Mouse (Mus musculus) hindbrain, embryonic 15.5 days (tissue): ENCODE measurements at regions not wholly inside any gene's neighbourhood (a gene's known extent, or its start where the extent isn't known, plus 50 kb on each side); places are given as distances from the start of the nearest gene placed in this dataset.

Source experiments
- ATAC-seq: fragments of 200-750 bp; cut with Nextera tagmentation; 2 replicates; pipeline ENCODE4 v1.8.0; 2017; ENCODE audit warnings: low read depth, moderate number of reproducible peaks, moderate TSS enrichment; ENCODE audit not compliant: low FRiP score
- H3K27ac ChIP-seq: fragments of 300-500 bp; sonication (generic); replicated peaks from 2 replicates; pipeline ENCODE4 v1.5.1; 2015; ENCODE audit warnings: mild to moderate bottlenecking, inconsistent platforms
- H3K27me3 ChIP-seq: fragments of 300-500 bp; sonication (generic); 2 replicates; pipeline ENCODE4 v1.6.1; 2015; ENCODE audit warnings: control low read depth, inconsistent platforms
- H3K36me3 ChIP-seq: fragments of 300-500 bp; sonication (generic); 2 replicates; pipeline ENCODE4 v1.6.1; 2015; ENCODE audit warnings: control low read depth, inconsistent platforms
- H3K4me1 ChIP-seq: fragments of 300-500 bp; sonication (generic); replicated peaks from 2 replicates; pipeline ENCODE4 v1.6.1; 2015; ENCODE audit warnings: control low read depth, inconsistent platforms
- H3K4me2 ChIP-seq: fragments of 300-500 bp; sonication (generic); 2 replicates; pipeline ENCODE4 v1.6.1; 2015; ENCODE audit warnings: moderate library complexity, mild to moderate bottlenecking, inconsistent platforms
- H3K4me3 ChIP-seq: fragments of 300-500 bp; sonication (generic); 2 replicates; pipeline ENCODE4 v1.5.1; 2015; ENCODE audit warnings: mild to moderate bottlenecking, inconsistent platforms
- H3K9ac ChIP-seq: fragments of 300-500 bp; sonication (generic); 2 replicates; pipeline ENCODE4 v1.6.1; 2015; ENCODE audit warnings: inconsistent platforms
- H3K9me3 ChIP-seq: fragments of 300-500 bp; sonication (generic); 2 replicates; pipeline ENCODE4 v1.6.1; 2016; ENCODE audit warnings: control low read depth, inconsistent platforms
- WGBS: fragments of 180-500 bp; shearing (Covaris S2); methylation state at CpG from one replicate; pipeline ENCODE4 v1.1.7; 2015; 5-methylcytosine and 5-hydroxymethylcytosine counted together

GRCm38 (mm10) chr10:87639339-87639738, 117.7 kb downstream of the Pah start:
- 84% methylated on average over 2 of the region's 2 CpGs for WGBS
- H3K4me1 ChIP-seq = no peaks in the 10 kb centered on the region
- H3K27me3 ChIP-seq = no peaks in the 10 kb centered on the region
- no peak overlapping the region for H3K4me3 ChIP-seq
- no peaks in the 10 kb centered on the region for H3K36me3 ChIP-seq
- H3K9ac ChIP-seq = no peak overlapping the region
- no peak overlapping the region for H3K4me2 ChIP-seq
- H3K9me3 ChIP-seq = no peaks in the 10 kb centered on the region
- no peak for ATAC-seq
- no peak overlapping the region for H3K27ac ChIP-seq

DNA sequence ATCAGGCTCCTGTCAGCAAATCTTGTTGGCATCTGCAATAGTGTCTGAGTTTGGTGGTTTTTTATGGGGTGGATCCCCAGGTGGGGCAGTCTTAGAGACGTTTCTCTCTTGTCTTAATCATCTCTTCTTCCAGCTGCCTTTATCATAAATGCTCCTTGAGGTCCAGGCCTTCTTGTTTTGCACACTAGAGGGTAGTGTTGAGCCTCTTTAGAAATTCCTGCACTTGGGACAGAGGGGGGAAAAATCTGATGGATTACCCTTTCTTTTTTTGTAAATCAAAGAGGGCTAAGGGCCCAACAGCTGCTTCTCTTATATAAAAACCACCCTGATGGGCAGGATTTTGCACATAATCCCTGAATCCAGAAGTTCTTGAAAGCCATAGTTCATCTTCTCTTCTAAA, 127.5 kb downstream of the Pah start:
- H3K4me2 ChIP-seq = no peak overlapping the region
- H3K4me1 ChIP-seq = no peaks in the 10 kb centered on the region
- WGBS = 9% methylated on average over 1 of the region's 1 CpGs
- H3K4me3 ChIP-seq = no peak overlapping the region
- no peak overlapping the region for H3K9ac ChIP-seq
- no peaks in the 10 kb centered on the region for H3K36me3 ChIP-seq
- H3K9me3 ChIP-seq = no peaks in the 10 kb centered on the region
- H3K27ac ChIP-seq = no peak overlapping the region
- no peak for ATAC-seq
- no peaks in the 10 kb centered on the region for H3K27me3 ChIP-seq

DNA sequence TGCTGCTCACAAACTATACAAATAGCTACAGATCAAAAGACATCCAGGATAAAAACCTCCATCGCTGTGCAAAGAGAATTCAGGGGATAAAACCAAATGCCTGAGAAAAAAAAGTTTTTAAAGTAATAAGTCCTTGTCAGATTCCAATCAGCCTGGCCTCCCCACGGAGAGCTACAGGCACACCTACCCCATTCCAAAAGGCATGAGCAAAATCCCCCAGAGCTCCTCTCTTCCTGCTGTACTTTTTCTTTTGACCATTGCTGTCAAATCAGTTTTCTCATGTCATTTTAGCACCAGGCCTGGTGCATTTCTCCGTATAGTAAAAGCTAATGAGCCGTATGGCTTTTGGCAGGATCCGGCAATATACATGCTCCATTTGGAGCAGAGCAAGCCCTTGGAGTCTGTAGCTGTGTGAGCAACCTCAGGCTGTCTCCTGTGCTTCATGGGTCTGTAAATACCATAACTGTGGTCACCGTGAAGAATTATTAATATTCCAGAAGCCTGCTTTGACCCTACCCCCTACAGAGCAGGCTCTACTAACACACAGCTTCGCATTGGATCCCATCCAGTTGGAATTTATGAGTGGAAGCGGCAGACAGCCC, 130.6 kb downstream of the Pah start:
- Histone ChIP-seq H3K4me3 (no peak overlapping the region), H3K36me3 (no peaks in the 10 kb centered on the region), H3K9me3 (no peaks in the 10 kb centered on the region), H3K4me1 (no peaks in the 10 kb centered on the region), H3K27ac (no peak overlapping the region), H3K27me3 (no peaks in the 10 kb centered on the region), H3K9ac (no peak overlapping the region), H3K4me2 (no peak overlapping the region)
- peak; percentile 83; the same call in 1 of the 2 replicates for ATAC-seq
- WGBS = 65% methylated on average over 8 of the region's 8 CpGs

DNA sequence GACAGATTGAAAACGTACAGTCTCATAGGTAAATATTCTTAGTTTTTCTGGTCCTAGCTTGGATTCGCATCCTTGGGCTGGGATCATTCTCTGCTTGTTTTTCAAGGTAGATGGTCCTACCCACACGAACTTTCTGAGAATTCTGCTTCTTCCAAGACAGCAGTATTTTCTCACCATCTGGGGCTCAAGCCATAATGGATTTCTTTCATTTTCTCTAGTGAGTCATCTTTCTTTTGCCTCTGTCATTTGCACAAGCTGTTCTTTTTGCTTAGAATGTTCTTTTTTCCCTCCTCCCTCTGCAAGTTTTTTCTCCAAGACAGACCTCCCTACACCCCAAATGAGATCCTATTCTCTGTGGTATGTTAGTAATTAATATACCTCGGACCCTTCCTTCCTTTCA, 132.5 kb downstream of the Pah start:
- ATAC-seq = no peak
- Histone ChIP-seq H3K4me3 (no peak overlapping the region), H3K27me3 (no peaks in the 10 kb centered on the region), H3K36me3 (no peaks in the 10 kb centered on the region), H3K4me1 (no peaks in the 10 kb centered on the region), H3K9ac (no peak overlapping the region), H3K4me2 (no peak overlapping the region), H3K27ac (no peak overlapping the region), H3K9me3 (no peaks in the 10 kb centered on the region)
- 89% methylated on average over 4 of the region's 4 CpGs for WGBS

DNA sequence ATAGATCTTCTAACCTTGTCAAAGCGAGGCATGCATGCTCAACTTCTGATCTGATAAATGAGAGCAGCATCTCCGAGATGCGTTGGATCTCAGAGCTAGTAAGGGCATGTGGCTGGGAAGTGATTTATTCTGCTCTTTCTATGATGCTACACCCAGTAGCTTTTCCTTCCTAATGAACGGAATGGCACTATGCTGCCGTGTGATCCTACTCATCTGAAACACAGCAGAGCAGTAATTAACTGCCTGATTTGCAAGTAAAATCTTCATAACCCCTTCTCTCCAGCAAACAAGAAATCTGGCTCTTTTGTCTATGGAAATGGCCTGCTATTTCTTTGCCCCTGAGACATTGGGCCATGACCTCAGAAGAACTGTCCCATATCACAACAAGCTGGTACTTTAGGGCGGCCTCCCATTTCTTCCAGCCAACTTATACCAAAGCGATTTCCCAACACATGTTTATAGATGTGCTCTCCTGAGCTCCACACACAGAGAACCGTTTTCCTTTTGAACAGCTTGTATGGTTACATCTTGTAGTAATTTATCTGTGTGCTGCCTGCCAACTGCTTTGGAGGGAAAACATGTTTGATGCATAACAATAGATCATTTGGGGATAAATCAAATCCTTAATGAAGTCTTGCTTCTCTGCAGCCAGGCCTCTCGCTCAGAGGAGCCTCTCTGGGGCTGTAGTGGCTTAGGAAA, 144.6 kb downstream of the Pah start:
- Histone ChIP-seq H3K36me3 (no peaks in the 10 kb centered on the region), H3K27me3 (no peaks in the 10 kb centered on the region), H3K27ac (0 out of 2 replicates have a peak overlapping the region, but pooled peaks have one; percentile 9), H3K4me2 (no peak overlapping the region), H3K9me3 (no peaks in the 10 kb centered on the region), H3K4me1 (peaks cover 6% of the 10 kb centered on the region; the same call in 1 of the 2 replicates), H3K9ac (no peak overlapping the region), H3K4me3 (no peak overlapping the region)
- 50% methylated on average over 9 of the region's 9 CpGs for WGBS
- ATAC-seq = peak; percentile 48; the same call in 1 of the 2 replicates

GRCm38 (mm10) chr10:87666719-87667387, 145.3 kb downstream of the Pah start:
- 76% methylated on average over 7 of the region's 7 CpGs for WGBS
- no peak overlapping the region for H3K4me3 ChIP-seq
- no peaks in the 10 kb centered on the region for H3K9me3 ChIP-seq
- 0 out of 2 replicates have a peak overlapping the region, but pooled peaks have one; percentile 9 for H3K27ac ChIP-seq
- no peak for ATAC-seq
- no peaks in the 10 kb centered on the region for H3K36me3 ChIP-seq
- no peaks in the 10 kb centered on the region for H3K27me3 ChIP-seq
- H3K9ac ChIP-seq = no peak overlapping the region
- H3K4me2 ChIP-seq = no peak overlapping the region
- H3K4me1 ChIP-seq = peaks cover 6% of the 10 kb centered on the region; the same call in 1 of the 2 replicates

DNA sequence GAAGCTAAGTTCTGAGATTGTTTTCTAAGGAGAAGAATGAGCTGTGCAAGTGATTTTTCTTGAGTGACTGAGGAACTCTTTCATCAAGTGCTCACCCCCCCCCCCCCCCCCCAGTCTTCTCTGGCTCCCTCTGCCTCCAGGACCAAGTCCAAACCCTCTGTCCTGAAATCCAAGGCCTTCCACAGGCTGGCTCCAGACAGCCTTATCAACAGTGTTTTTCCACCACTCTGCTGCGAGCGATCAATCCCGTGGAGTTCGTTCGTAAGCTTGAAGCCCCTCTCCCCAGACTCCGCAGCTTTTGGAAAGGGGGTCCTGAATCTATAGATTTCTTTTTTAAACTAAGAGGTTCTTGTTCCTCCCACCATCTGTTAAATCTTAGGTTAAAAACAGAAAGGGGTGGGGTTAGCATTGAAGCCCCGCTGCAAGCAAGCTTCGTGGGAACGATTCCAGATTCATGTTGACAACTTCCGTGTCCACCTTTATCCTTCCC, 146.1 kb downstream of the Pah start:
- peaks cover 6% of the 10 kb centered on the region; the same call in 1 of the 2 replicates for H3K4me1 ChIP-seq
- H3K27me3 ChIP-seq = no peaks in the 10 kb centered on the region
- no peak overlapping the region for H3K4me3 ChIP-seq
- ATAC-seq = no peak
- H3K36me3 ChIP-seq = no peaks in the 10 kb centered on the region
- no peak overlapping the region for H3K4me2 ChIP-seq
- H3K9me3 ChIP-seq = no peaks in the 10 kb centered on the region
- H3K27ac ChIP-seq = no peak overlapping the region
- no peak overlapping the region for H3K9ac ChIP-seq
- 93% methylated on average over 10 of the region's 10 CpGs for WGBS

DNA sequence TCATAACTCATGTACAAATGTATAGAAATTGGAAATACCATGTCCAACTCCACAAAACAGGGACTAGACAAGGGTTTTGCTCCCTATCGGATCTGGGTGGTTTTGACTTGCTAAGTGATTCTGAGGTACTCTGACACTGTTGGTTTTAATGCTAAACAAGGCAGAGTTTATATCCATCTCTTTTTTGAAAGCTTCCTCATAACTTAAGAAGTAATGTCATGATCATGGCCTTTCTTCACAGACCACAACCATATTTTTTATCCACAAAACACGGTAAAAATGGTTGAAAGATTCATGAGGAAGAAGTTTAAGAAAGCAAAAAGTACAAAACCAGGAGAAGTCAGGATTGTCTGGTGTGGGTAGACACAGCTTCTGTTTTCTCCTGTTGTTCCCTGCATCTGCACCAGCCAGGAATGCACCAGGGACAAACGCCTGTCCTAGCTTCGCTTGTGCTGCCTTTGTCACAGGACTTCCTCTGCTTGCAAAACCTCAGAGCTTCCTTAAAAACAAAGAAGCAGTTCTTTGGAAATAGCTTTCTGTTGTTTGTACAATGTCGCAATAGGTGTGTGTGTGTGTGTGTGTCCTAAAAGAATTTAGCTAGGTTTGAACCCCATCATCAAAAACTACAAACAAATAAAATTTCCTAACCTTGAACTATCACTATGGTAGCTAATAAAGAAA, 153.3 kb downstream of the Pah start:
- WGBS = 82% methylated on average over 5 of the region's 5 CpGs
- Histone ChIP-seq H3K9me3 (no peaks in the 10 kb centered on the region), H3K27me3 (no peaks in the 10 kb centered on the region), H3K4me3 (no peak overlapping the region), H3K9ac (no peak overlapping the region), H3K4me1 (no peaks in the 10 kb centered on the region), H3K4me2 (no peak overlapping the region), H3K27ac (no peak overlapping the region), H3K36me3 (no peaks in the 10 kb centered on the region)
- no peak for ATAC-seq

GRCm38 (mm10) chr10:87676041-87676672, 154.6 kb downstream of the Pah start:
- Histone ChIP-seq H3K9ac (no peak overlapping the region), H3K36me3 (no peaks in the 10 kb centered on the region), H3K4me3 (no peak overlapping the region), H3K27ac (no peak overlapping the region), H3K4me2 (no peak overlapping the region), H3K4me1 (no peaks in the 10 kb centered on the region), H3K27me3 (no peaks in the 10 kb centered on the region), H3K9me3 (no peaks in the 10 kb centered on the region)
- 69% methylated on average over 4 of the region's 4 CpGs for WGBS
- no peak for ATAC-seq

DNA sequence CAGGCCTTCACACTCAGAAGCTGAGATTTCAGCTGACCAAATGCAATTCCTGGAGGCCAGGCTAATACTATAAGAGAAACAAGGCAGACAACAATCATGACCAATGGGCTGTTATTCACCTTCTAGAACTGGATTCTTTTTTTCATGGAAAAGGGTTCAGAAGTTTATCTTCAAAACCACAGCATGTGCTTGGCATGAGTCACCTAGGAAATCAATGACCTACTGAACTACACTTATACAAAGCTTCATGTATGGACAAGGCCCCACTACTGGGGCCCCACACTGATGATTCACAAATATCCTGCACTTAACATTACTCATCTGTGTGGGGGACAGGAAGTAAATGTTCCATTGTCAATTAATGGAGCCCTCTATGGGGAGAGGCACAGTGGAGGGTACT, 157.4 kb downstream of the Pah start:
- Histone ChIP-seq H3K27me3 (no peaks in the 10 kb centered on the region), H3K4me3 (no peak overlapping the region), H3K36me3 (no peaks in the 10 kb centered on the region), H3K4me1 (no peaks in the 10 kb centered on the region), H3K4me2 (no peak overlapping the region), H3K27ac (no peak overlapping the region), H3K9ac (no peak overlapping the region), H3K9me3 (no peaks in the 10 kb centered on the region)
- ATAC-seq = no peak

GRCm38 (mm10) chr10:87686311-87686710, 164.7 kb downstream of the Pah start:
- Histone ChIP-seq H3K36me3 (no peaks in the 10 kb centered on the region), H3K4me1 (no peaks in the 10 kb centered on the region), H3K9ac (no peak overlapping the region), H3K4me2 (no peak overlapping the region), H3K9me3 (no peaks in the 10 kb centered on the region), H3K27ac (no peak overlapping the region), H3K4me3 (no peak overlapping the region), H3K27me3 (no peaks in the 10 kb centered on the region)
- no peak for ATAC-seq
- WGBS = 44% methylated on average over 4 of the region's 4 CpGs
